Mouse (Mus musculus) gastrocnemius, postnatal 25 days (tissue): ENCODE data around the gene Olfr1020. TPM values are rescaled to one million over a fixed set of nuclear protein-coding genes. Genes with fewer than 3 reads are reported as not detected.

ENCODE experiments used
- DNase-seq: peaks from one replicate; pipeline ENCODE4 v3.0.0; 2022
- long read RNA-seq, 2 experiments: library from polyadenylated mRNA; stranded (forward); transcript quantifications; one replicate each; pipeline ENCODE4 v2.0.0; 2021
- total RNA-seq, 2 experiments: library from RNA; stranded (reverse); gene quantifications; 1 replicate in 1 of 2; 2 replicates in 1 of 2; pipeline ENCODE4 v1.2.3; 2021

Gene Olfr1020
- total RNA-seq, result not detected
- long read RNA-seq, experiment 1, result 0 reads
- long read RNA-seq, experiment 2, result 0 reads

DNA sequence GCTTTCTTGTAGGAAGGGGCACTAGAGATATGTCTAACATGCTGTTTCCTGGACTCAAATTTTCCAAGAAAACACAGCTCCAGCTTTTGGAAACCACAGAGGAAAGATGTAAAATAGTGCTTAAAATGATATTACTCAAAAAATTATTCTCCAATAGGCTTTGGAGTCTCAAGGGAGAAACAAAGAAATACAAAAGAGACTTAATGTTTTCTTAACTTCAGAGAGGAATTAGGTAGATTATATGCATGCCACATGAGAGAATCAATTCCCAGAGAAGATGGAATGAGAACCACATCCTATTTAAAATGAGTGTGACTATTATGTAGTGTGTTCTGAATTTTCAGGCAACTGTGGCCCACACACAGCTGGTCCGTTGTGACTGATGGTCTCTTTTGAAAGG, at the start of gene Olfr1020:
Gene Olfr1020, plus strand, starts transcription at position 301 of the 400 bp plus-strand sequence.
- no peak for DNase-seq

DNA sequence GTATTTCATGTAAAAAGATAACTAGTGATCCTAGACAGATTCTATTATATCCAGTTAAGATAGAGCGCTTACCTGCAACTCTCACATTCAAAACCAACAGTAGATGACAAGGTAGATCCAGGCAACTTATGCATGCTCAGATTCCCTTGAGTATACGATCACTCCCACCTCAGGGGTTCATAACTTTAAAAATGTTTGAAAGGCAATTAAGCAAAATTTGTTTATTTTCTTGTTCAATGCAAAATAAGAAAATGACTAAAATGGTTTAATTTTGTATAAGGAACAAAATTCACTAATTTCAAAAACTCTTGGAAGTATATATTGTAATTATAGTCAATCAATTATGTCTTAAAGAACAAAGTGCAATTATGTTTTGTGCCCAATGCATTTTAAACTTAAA, 44.4 kb upstream of the Olfr1020 start, which contains the start of gene Olfr1016:
Gene Olfr1016, minus strand, starts transcription at position 101 of the 400 bp plus-strand sequence.
- no peak for DNase-seq

DNA sequence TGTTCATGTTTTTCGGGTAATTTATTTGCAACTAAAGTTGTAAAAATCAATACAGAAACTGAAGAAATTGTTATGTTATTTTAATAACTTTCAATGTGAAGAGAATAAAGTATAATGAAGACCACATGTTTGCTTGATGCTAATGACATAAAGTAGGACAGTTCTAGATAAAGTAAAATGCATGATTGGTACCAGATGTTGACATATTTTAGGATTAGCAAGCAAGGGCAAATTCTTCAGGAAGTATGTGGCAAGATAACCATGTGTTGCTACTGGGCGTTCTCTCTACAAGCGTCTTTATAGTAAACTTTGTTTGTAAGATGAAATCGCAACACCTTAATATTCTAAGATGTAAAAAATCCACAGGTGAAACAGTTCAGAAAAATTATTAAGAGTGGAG, 42.3 kb upstream of the Olfr1020 start:
- DNase-seq, result no peak

DNA sequence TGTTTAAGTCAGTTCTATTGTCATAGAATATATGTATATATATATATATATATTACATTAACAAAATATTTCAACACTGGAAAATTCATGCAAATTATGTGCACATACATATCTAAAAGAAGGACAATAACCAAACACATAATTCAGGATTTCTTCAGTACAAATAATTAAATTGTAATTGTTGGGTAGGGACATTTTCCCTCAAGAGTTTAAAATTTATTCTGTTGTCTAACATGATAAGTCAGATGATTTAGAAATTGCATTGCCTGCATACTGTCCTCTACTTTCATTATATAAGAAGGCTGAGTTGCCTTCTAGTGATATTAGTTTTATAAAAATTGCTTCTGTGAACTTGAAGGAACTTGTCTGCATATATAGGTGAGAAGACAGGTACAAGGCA, 28.7 kb upstream of the Olfr1020 start, which contains the start of gene Olfr1018:
Gene Olfr1018, plus strand, starts transcription at position 301 of the 400 bp plus-strand sequence.
- no peak for DNase-seq

DNA sequence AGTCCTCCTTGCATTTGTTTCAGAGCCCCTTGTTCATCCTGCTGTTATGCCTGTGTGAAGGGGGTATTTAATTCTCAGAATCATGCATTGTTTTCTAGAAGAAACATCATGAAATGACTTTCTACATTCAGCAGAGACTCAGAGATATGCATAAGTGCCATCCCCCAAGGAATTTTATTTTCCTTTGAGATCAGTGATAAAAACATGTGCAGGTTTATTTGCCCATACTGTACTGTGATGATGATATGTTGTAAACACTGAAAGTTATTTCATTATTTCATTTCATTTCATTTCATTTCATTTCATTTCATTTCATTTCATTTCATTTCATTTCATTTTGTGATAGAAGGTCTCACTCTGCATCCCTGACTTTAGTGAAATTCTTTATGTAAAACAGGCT, 1.4 kb upstream of the Olfr1020 start, which contains the start of gene Olfr1019:
Gene Olfr1019, minus strand, starts transcription at position 101 of the 400 bp plus-strand sequence.
- DNase-seq, result no peak

DNA sequence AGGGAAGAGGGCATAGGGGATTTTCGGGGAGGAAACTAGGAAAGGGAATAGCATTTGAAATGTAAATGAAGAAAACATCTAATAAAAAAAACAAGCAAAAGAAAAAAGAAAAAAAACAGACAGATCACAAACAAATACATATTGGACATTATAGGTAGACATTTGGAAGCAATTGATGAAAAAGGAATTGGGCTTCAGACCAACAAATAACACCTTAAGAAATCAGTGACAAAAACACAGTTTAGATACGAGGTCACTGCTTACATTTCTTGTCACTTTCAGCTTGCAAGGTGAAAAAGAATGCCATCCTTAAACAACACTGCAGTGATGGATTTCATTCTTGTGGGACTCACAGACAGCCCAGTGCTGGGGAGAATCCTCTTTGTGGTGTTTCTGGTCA, 21.5 kb downstream of the Olfr1020 start, which contains the start of gene Olfr1022:
Gene Olfr1022, plus strand, starts transcription at position 301 of the 400 bp plus-strand sequence.
- no peak for DNase-seq

DNA sequence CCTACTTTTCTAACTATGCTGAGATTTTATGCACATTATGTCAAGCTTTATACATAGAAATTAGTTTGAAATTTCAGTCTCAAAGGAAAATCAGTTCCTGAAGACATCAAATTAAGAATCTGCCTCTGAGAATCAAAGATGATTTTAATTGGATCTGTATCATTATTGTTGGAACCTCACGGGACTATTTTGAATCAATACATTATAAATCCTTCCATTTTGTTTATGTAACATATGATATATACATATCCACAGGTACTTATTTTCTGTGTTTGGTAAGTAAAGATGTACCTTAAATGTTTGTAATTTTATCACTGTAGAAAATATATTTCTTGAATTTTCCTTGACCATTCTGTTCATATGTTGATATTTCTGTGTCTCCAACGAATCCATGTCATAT, 38.5 kb downstream of the Olfr1020 start, which contains the start of gene Olfr1023:
Gene Olfr1023, plus strand, starts transcription at position 301 of the 400 bp plus-strand sequence.
- no peak for DNase-seq

Other genes starting within 250 kb of the Olfr1020 start
- gene Olfr1000, start 235.1 kb upstream of the Olfr1020 start, total RNA-seq, result not detected
- not detected for gene Olfr1002, start 196.3 kb upstream of the Olfr1020 start, total RNA-seq
- gene Olfr154, start 182.6 kb upstream of the Olfr1020 start, total RNA-seq, result not detected
- not detected for gene Olfr1006, start 168.3 kb upstream of the Olfr1020 start, total RNA-seq
- gene Olfr1008, start 157.6 kb upstream of the Olfr1020 start, total RNA-seq, result not detected
- gene Olfr1009, start 131.6 kb upstream of the Olfr1020 start, total RNA-seq, result not detected
- gene Olfr1012, start 84.3 kb upstream of the Olfr1020 start, total RNA-seq, result not detected
- not detected for gene Olfr1013, start 79.9 kb upstream of the Olfr1020 start, total RNA-seq
- not detected for gene Olfr1014, start 74.3 kb upstream of the Olfr1020 start, total RNA-seq
- gene Olfr1015, start 65.0 kb upstream of the Olfr1020 start, total RNA-seq, result not detected
- gene Olfr1016, start 44.5 kb upstream of the Olfr1020 start, total RNA-seq, result not detected
- not detected for gene Olfr1018, start 28.6 kb upstream of the Olfr1020 start, total RNA-seq
- gene Olfr1019, start 1.5 kb upstream of the Olfr1020 start, total RNA-seq, result not detected
- not detected for gene Olfr1022, start 21.6 kb downstream of the Olfr1020 start, total RNA-seq
- not detected for gene Olfr1023, start 38.6 kb downstream of the Olfr1020 start, total RNA-seq
- not detected for gene Olfr1024, start 58.0 kb downstream of the Olfr1020 start, total RNA-seq
- not detected for gene Olfr1025-ps1, start 68.2 kb downstream of the Olfr1020 start, total RNA-seq
- not detected for gene Olfr1026, start 74.5 kb downstream of the Olfr1020 start, total RNA-seq
- gene Olfr1028, start 103.4 kb downstream of the Olfr1020 start, total RNA-seq, result not detected
- gene Olfr1029, start 126.9 kb downstream of the Olfr1020 start, total RNA-seq, result not detected
- not detected for gene Olfr1030, start 132.2 kb downstream of the Olfr1020 start, total RNA-seq
- gene Olfr1031, start 143.3 kb downstream of the Olfr1020 start, total RNA-seq, result not detected
- not detected for gene Olfr1032, start 158.5 kb downstream of the Olfr1020 start, total RNA-seq
- gene Olfr1033, start 173.6 kb downstream of the Olfr1020 start, total RNA-seq, result under 1 TPM in 1 of 2 experiments, not detected in 1; 0.08 TPM
- gene Olfr1034, start 198.8 kb downstream of the Olfr1020 start, total RNA-seq, result not detected
- not detected for gene Olfr1036, start 227.0 kb downstream of the Olfr1020 start, total RNA-seq
- gene Olfr1037, start 240.4 kb downstream of the Olfr1020 start, total RNA-seq, result not detected